In the genomic region with DNA sequence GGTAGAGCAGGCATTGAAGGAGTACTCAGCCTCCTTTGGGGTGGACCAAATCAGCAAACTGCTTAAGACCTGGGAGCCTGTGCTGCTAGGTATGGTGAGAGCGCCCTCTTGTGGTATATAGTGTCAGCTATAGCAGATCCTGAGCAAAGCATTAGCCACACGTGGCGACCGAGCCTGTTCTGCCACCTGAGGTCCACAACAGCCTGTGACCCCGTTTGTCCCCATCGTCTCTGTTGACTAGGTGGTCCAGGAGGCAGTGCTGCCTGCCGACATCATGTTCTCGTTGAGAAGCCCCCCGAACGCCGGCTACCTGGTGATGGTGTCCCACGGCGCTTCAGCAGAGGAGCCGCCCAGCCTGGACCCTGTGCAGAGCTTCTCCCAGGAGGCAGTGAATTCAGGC, we compare ENCODE assay signal across 9 mouse cellular contexts. TPM values are rescaled to one million over a fixed set of nuclear protein-coding genes. Genes with fewer than 3 reads are reported as not detected.
DNase-seq lines count a peak whose midpoint lies in the region; ATAC-seq lines count a peak whose summit lies in the region.
"Had no signal": no experiment of that assay in that cellular context is flagged by ENCODE, and none has a peak within 500 bp of the region (broad histone marks: within the 10 kb centered on the region; RNA-seq: fewer than 3 reads in every experiment).

No protein-coding gene starts in this region.

- peaks cover 35% of the 10 kb centered on the region for H3K36me3 ChIP-seq in kidney, embryonic 14.5 days (ENCODE audit: control insufficient read depth, insufficient read depth, low read length)
- peaks cover 57% of the 10 kb centered on the region for H3K36me3 ChIP-seq in limb, embryonic 12.5 days
- no peaks in the 10 kb centered on the region for H3K36me3 ChIP-seq in midbrain, embryonic 14.5 days (ENCODE audit: control insufficient read depth, insufficient read depth, low read length)

- peak; percentile 92 for DNase-seq in 3T3-L1 (ENCODE audit: low read depth, low spot score)
- peak; percentile 54 to 61 for DNase-seq in adrenal gland, adult 18-20 months (ENCODE audit: low spot score in 2 of 2)
- peak; percentile 74 for DNase-seq in embryo, embryonic 11.5 days (ENCODE audit: low read depth, low spot score)
- DNase-seq in heart, adult 8-10 months (ENCODE audit: low spot score) = peak; percentile 82
- DNase-seq in midbrain, embryonic 14.5 days = peak; percentile 96
- DNase-seq in spleen, postnatal 4 days (ENCODE audit: low spot score in 2 of 2) = peak; percentile 54 to 80

- no peak overlapping the region for H3K27ac ChIP-seq in kidney, embryonic 14.5 days (ENCODE audit: low read depth, low read length)
- no peak overlapping the region for H3K27ac ChIP-seq in limb, embryonic 12.5 days
- no peak overlapping the region for H3K27ac ChIP-seq in midbrain, embryonic 14.5 days (replicated peaks; ENCODE audit: low read depth, low read length)

- H3K9me3 ChIP-seq in kidney, embryonic 14.5 days (ENCODE audit: control insufficient read depth, low read length) = no peaks in the 10 kb centered on the region
- H3K9me3 ChIP-seq in limb, embryonic 12.5 days = no peaks in the 10 kb centered on the region
- H3K9me3 ChIP-seq in midbrain, embryonic 14.5 days (ENCODE audit: control insufficient read depth, low read length) = no peaks in the 10 kb centered on the region

- peaks cover 6% of the 10 kb centered on the region for H3K4me1 ChIP-seq in kidney, embryonic 14.5 days (ENCODE audit: control insufficient read depth, insufficient read depth, low read length)
- peaks cover 13% of the 10 kb centered on the region for H3K4me1 ChIP-seq in limb, embryonic 12.5 days (replicated peaks)
- H3K4me1 ChIP-seq in midbrain, embryonic 14.5 days (ENCODE audit: control insufficient read depth, insufficient read depth, low read length) = 0 out of 2 replicates have a peak, but pooled peaks cover 7% of the 10 kb centered on the region

- peak overlapping the region; percentile 38 for H3K4me2 ChIP-seq in kidney, embryonic 14.5 days (replicated peaks; ENCODE audit: low read depth, low read length)
- H3K4me2 ChIP-seq in limb, embryonic 12.5 days = peak overlapping the region; percentile 46
- H3K4me2 ChIP-seq in midbrain, embryonic 14.5 days (ENCODE audit: low read length) = peak overlapping the region; percentile 53

- WGBS in kidney, embryonic 14.5 days = 12% methylated on average over 14 of the region's 14 CpGs
- 8% methylated on average over 14 of the region's 14 CpGs for WGBS in limb, embryonic 12.5 days
- WGBS in midbrain, embryonic 14.5 days = 4% methylated on average over 14 of the region's 14 CpGs

- ATAC-seq in kidney, embryonic 14.5 days (ENCODE audit: low FRiP score, low TSS enrichment) = peak; percentile 67
- ATAC-seq in limb, embryonic 12.5 days (ENCODE audit: insufficient number of reproducible peaks, insufficient read depth, low FRiP score, low TSS enrichment, low read depth) = no peak; the same call in 1 of the 2 replicates
- peak; percentile 38; the same call in 1 of the 2 replicates for ATAC-seq in midbrain, embryonic 14.5 days (ENCODE audit: low FRiP score, low TSS enrichment)

- no peak overlapping the region; the same call in 1 of the 2 replicates for H3K9ac ChIP-seq in kidney, embryonic 14.5 days (ENCODE audit: low read depth, low read length)
- no peak overlapping the region for H3K9ac ChIP-seq in limb, embryonic 12.5 days (replicated peaks)
- 0 out of 2 replicates have a peak overlapping the region, but pooled peaks have one; percentile 26 for H3K9ac ChIP-seq in midbrain, embryonic 14.5 days (replicated peaks; ENCODE audit: low read length)

- H3K4me3 ChIP-seq in kidney, embryonic 14.5 days (ENCODE audit: low read length) = no peak overlapping the region; the same call in 1 of the 2 replicates
- no peak overlapping the region for H3K4me3 ChIP-seq in limb, embryonic 12.5 days (replicated peaks)
- peak overlapping the region; percentile 25 for H3K4me3 ChIP-seq in midbrain, embryonic 14.5 days (replicated peaks; ENCODE audit: low read depth, low read length)
- H3K4me3 ChIP-seq: erythroblast, embryonic 14.5 days had no signal

- no peaks in the 10 kb centered on the region for H3K27me3 ChIP-seq in kidney, embryonic 14.5 days (ENCODE audit: control insufficient read depth, insufficient read depth, low read length)
- H3K27me3 ChIP-seq in limb, embryonic 12.5 days = peaks cover 4% of the 10 kb centered on the region; the same call in 1 of the 2 replicates
- H3K27me3 ChIP-seq in midbrain, embryonic 14.5 days (ENCODE audit: control insufficient read depth, insufficient read depth, low read length) = no peaks in the 10 kb centered on the region

RNA-seq across cellular contexts. Expression of a gene that starts 25.0 kb away (rescaled TPM):
- total RNA-seq in adrenal gland, adult 18-20 months (2021) = 10 to 100 TPM in 1 of 2 experiments, 1 to 10 TPM in 1; 7.3 to 19.1 TPM
- total RNA-seq in heart, adult 8-10 months (2022) = 10 to 100 TPM in 3 of 4 experiments, 1 to 10 TPM in 1; 9.4 to 14.7 (median 10.7) TPM
- 15.7 and 19.2 TPM in 2 replicates for polyA plus RNA-seq in kidney, embryonic 14.5 days (2014; fragmentation: Nextera tagmentation; extraction: Ambion mirVana)
- 13.8 and 17.5 TPM in 2 replicates for polyA plus RNA-seq in limb, embryonic 12.5 days (2016; fragmentation: Nextera tagmentation; extraction: Ambion mirVana)
- polyA plus RNA-seq in midbrain, embryonic 14.5 days (2014; fragmentation: Nextera tagmentation; extraction: Ambion mirVana) = 4.1 TPM in 2 replicates
- polyA plus RNA-seq: erythroblast, embryonic 14.5 days had no signal

RNA-seq across cellular contexts. Expression of a gene that starts 25.3 kb away (rescaled TPM):
- total RNA-seq in adrenal gland, adult 18-20 months (2021) = 1 to 10 TPM in 1 of 2 experiments, under 1 TPM in 1; 0.66 to 6.0 TPM
- not detected for total RNA-seq in heart, adult 8-10 months (2022)
- polyA plus RNA-seq in kidney, embryonic 14.5 days (2014; fragmentation: Nextera tagmentation; extraction: Ambion mirVana) = 0.20 TPM in 1 of 2 replicates, not detected in the other
- 0.52 and 0.53 TPM in 2 replicates for polyA plus RNA-seq in limb, embryonic 12.5 days (2016; fragmentation: Nextera tagmentation; extraction: Ambion mirVana)
- not detected in 2 replicates for polyA plus RNA-seq in midbrain, embryonic 14.5 days (2014; fragmentation: Nextera tagmentation; extraction: Ambion mirVana)
- polyA plus RNA-seq: erythroblast, embryonic 14.5 days had no signal

RNA-seq across cellular contexts. Expression of a gene that starts 38.4 kb away (rescaled TPM):
- 10 to 100 TPM; 20.9 to 25.6 TPM for total RNA-seq in adrenal gland, adult 18-20 months (2021)
- 10 to 100 TPM in 1 of 4 experiments, 1 to 10 TPM in 3; 7.3 to 10.3 (median 8.4) TPM for total RNA-seq in heart, adult 8-10 months (2022)
- 4.1 and 8.3 TPM in 2 replicates for polyA plus RNA-seq in kidney, embryonic 14.5 days (2014; fragmentation: Nextera tagmentation; extraction: Ambion mirVana)
- 12.2 and 14.1 TPM in 2 replicates for polyA plus RNA-seq in limb, embryonic 12.5 days (2016; fragmentation: Nextera tagmentation; extraction: Ambion mirVana)
- 1.6 and 2.5 TPM in 2 replicates for polyA plus RNA-seq in midbrain, embryonic 14.5 days (2014; fragmentation: Nextera tagmentation; extraction: Ambion mirVana)
- polyA plus RNA-seq: erythroblast, embryonic 14.5 days had no signal

RNA-seq across cellular contexts. Expression of a gene that starts 47.5 kb away (rescaled TPM):
- total RNA-seq in adrenal gland, adult 18-20 months (2021) = 10 to 100 TPM; 77.0 to 87.0 TPM
- 10 to 100 TPM; 58.6 to 70.1 (median 65.8) TPM for total RNA-seq in heart, adult 8-10 months (2022)
- polyA plus RNA-seq in kidney, embryonic 14.5 days (2014; fragmentation: Nextera tagmentation; extraction: Ambion mirVana) = 98.4 and 111 TPM in 2 replicates
- polyA plus RNA-seq in limb, embryonic 12.5 days (2016; fragmentation: Nextera tagmentation; extraction: Ambion mirVana) = 77.9 and 80.1 TPM in 2 replicates
- 69.6 and 84.5 TPM in 2 replicates for polyA plus RNA-seq in midbrain, embryonic 14.5 days (2014; fragmentation: Nextera tagmentation; extraction: Ambion mirVana)
